ENCODE assay signal across 31 mouse cellular contexts in genomic region chr1:120221285-120221684, GRCm38 (mm10). TPM values are rescaled to one million over a fixed set of nuclear protein-coding genes. Genes with fewer than 3 reads are reported as not detected.
DNase-seq lines count a peak whose midpoint lies in the region; ATAC-seq and TF ChIP-seq lines count a peak whose summit lies in the region.
"Had no signal": no experiment of that assay in that cellular context is flagged by ENCODE, and none has a peak within 500 bp of the region (broad histone marks: within the 10 kb centered on the region; RNA-seq: fewer than 3 reads in every experiment).

No protein-coding gene starts in this region.

- H3K36me3 ChIP-seq in lung, embryonic 15.5 days: no peaks in the 10 kb centered on the region
- H3K36me3 ChIP-seq: embryonic facial prominence, embryonic 13.5 days; heart, embryonic 15.5 days; limb, embryonic 15.5 days; midbrain, embryonic 10.5 days; neural tube, embryonic 13.5 days; stomach, embryonic 15.5 days had no signal

- H3K27me3 ChIP-seq in lung, embryonic 15.5 days: no peaks in the 10 kb centered on the region
- H3K27me3 ChIP-seq: CH12.LX; embryonic facial prominence, embryonic 13.5 days; heart, embryonic 15.5 days; limb, embryonic 15.5 days; neural tube, embryonic 13.5 days; Patski; stomach, embryonic 15.5 days had no signal

- DNase-seq in gastrocnemius, adult 18-20 months (ENCODE audit: low spot score): peak; percentile 47
- DNase-seq in gastrocnemius, postnatal 10 days: no peak
- no peak for DNase-seq in lung, postnatal 4 days
- DNase-seq in brain, embryonic 14.5 days (ENCODE audit: low read depth): peak; percentile 13
- DNase-seq in gastrocnemius, postnatal 14 days: peak; percentile 50
- no peak for DNase-seq in layer of hippocampus, postnatal 14 days (ENCODE audit: low spot score in 2 of 2)
- DNase-seq: adrenal gland, adult 2 months; B cell, adult 2 months; cerebellum, adult 18-20 months; cerebellum, postnatal 14 days; heart, postnatal 36 days; kidney, adult 9 months; kidney, postnatal 14 days; layer of hippocampus, postnatal 36 days; right cerebral cortex, adult 18-20 months; right cerebral cortex, postnatal 4 days; thymus, postnatal 25 days had no signal

- no peak overlapping the region for H3K9ac ChIP-seq in lung, embryonic 15.5 days
- H3K9ac ChIP-seq: embryonic facial prominence, embryonic 13.5 days; heart, embryonic 15.5 days; hindbrain, embryonic 14.5 days; limb, embryonic 15.5 days; neural tube, embryonic 13.5 days; stomach, embryonic 15.5 days had no signal

- H3K27ac ChIP-seq in lung, embryonic 15.5 days: peak overlapping the region; percentile 29; the same call in 1 of the 2 replicates
- H3K27ac ChIP-seq: embryonic facial prominence, embryonic 13.5 days; heart, embryonic 15.5 days; hindbrain, embryonic 14.5 days; limb, embryonic 15.5 days; midbrain, embryonic 10.5 days; neural tube, embryonic 13.5 days; stomach, embryonic 15.5 days had no signal

- H3K9me3 ChIP-seq in lung, embryonic 15.5 days: no peaks in the 10 kb centered on the region
- H3K9me3 ChIP-seq: embryonic facial prominence, embryonic 13.5 days; G1E; heart, embryonic 15.5 days; limb, embryonic 15.5 days; midbrain, embryonic 10.5 days; neural tube, embryonic 13.5 days; stomach, embryonic 15.5 days had no signal

- TF ChIP-seq CTCF in brain, embryonic 14.5 days (IDR thresholded peaks at IDR 0.05; ENCODE audit: borderline replicate concordance, extremely low read depth, insufficient read depth, insufficient read length): no peak

- WGBS in lung, embryonic 15.5 days: 41% methylated on average over 2 of the region's 2 CpGs

- TF ChIP-seq POLR2A in brain, embryonic 14.5 days (IDR thresholded peaks at IDR 0.05; ENCODE audit: borderline replicate concordance, extremely low read depth, insufficient read depth, insufficient read length, poor library complexity, severe bottlenecking): no peak

- peak; percentile 71; the same call in 1 of the 2 replicates for ATAC-seq in lung, embryonic 15.5 days (ENCODE audit: borderline replicate concordance, extremely low read depth, low FRiP score, low TSS enrichment)
- ATAC-seq: inflammation-experienced regulatory T-cells, adult 6 months; midbrain, embryonic 16.5 days; Patski had no signal

- H3K4me1 ChIP-seq in lung, embryonic 15.5 days: peaks cover 6% of the 10 kb centered on the region
- H3K4me1 ChIP-seq: heart, embryonic 15.5 days; midbrain, embryonic 10.5 days; stomach, embryonic 15.5 days had no signal

- intact Hi-C loops in gastrocnemius, postnatal 14 days (cut with DNase I; ENCODE audit: low total_unique reads): loop anchor here (5.0 kb wide), 1 partner anchor 1006 kb away; no protein-coding TSS in a partner anchor

- no peak overlapping the region for H3K4me3 ChIP-seq in lung, embryonic 15.5 days
- H3K4me3 ChIP-seq: embryonic facial prominence, embryonic 13.5 days; heart, embryonic 15.5 days; limb, embryonic 15.5 days; midbrain, embryonic 10.5 days; myocyte; neural tube, embryonic 13.5 days; stomach, embryonic 15.5 days had no signal

- no peak overlapping the region for H3K4me2 ChIP-seq in lung, embryonic 15.5 days
- H3K4me2 ChIP-seq: embryonic facial prominence, embryonic 13.5 days; heart, embryonic 15.5 days; hindbrain, embryonic 14.5 days; limb, embryonic 15.5 days; neural tube, embryonic 13.5 days; stomach, embryonic 15.5 days had no signal

RNA-seq across cellular contexts. Expression of gene Steap3, which starts 51.2 kb away (rescaled TPM):
- total RNA-seq in gastrocnemius, adult 18-20 months (2021): 10 to 100 TPM; 18.8 to 18.9 TPM
- total RNA-seq in gastrocnemius, postnatal 10 days (2021): 10 to 100 TPM; 41.2 to 41.4 TPM
- 3.0 and 3.1 TPM in 2 replicates for polyA plus RNA-seq in lung, embryonic 15.5 days (2015; fragmentation: Nextera tagmentation; extraction: Ambion mirVana)
- 3.0 and 3.7 TPM in 2 replicates for polyA plus RNA-seq in brain, embryonic 14.5 days (2012; rRNA removed)
- 10 to 100 TPM; 24.0 to 34.6 TPM for total RNA-seq in gastrocnemius, postnatal 14 days (2021)
- 1 to 10 TPM; 6.9 to 9.9 TPM for total RNA-seq in layer of hippocampus, postnatal 14 days (2021)

Comparison
In these comparisons a context has a peak if more than half of its experiments do, and no peak if none do; other contexts are left out.
1. DNase-seq: peak in gastrocnemius, adult 18-20 months (single experiment), brain, embryonic 14.5 days (single experiment) and gastrocnemius, postnatal 14 days (single experiment); none in gastrocnemius, postnatal 10 days (single experiment), lung, postnatal 4 days (0 of 2) and layer of hippocampus, postnatal 14 days (0 of 2).